Comparison of ENCODE assay signal across 16 mouse cellular contexts in genomic region chr16:84995441-84995867, GRCm38 (mm10).
DNase-seq lines count a peak whose midpoint lies in the region; ATAC-seq and TF ChIP-seq lines count a peak whose summit lies in the region.
"Had no signal": no experiment of that assay in that cellular context is flagged by ENCODE, and none has a peak within 500 bp of the region (broad histone marks: within the 10 kb centered on the region; RNA-seq: fewer than 3 reads in every experiment).

No protein-coding gene starts in this region.

- no peak overlapping the region for H3K4me2 ChIP-seq in forebrain, embryonic 15.5 days (replicated peaks)
- peak overlapping the region; percentile 11; the same call in 1 of the 2 replicates for H3K4me2 ChIP-seq in lung, embryonic 14.5 days
- no peak overlapping the region for H3K4me2 ChIP-seq in stomach, embryonic 15.5 days
- H3K4me2 ChIP-seq: heart, embryonic 11.5 days; hindbrain, embryonic 14.5 days; midbrain, embryonic 12.5 days had no signal

- WGBS in forebrain, embryonic 15.5 days = 39% methylated on average over 6 of the region's 6 CpGs
- WGBS in lung, embryonic 14.5 days = 26% methylated on average over 6 of the region's 6 CpGs
- WGBS in stomach, embryonic 15.5 days = 24% methylated on average over 6 of the region's 6 CpGs

- intact Hi-C loops in heart, postnatal 10 days (cut with DNase I) = no loop called here

- H3K9me3 ChIP-seq in forebrain, embryonic 15.5 days = no peaks in the 10 kb centered on the region
- H3K9me3 ChIP-seq in lung, embryonic 14.5 days (ENCODE audit: low read depth, low read length) = no peaks in the 10 kb centered on the region
- no peaks in the 10 kb centered on the region for H3K9me3 ChIP-seq in stomach, embryonic 15.5 days
- H3K9me3 ChIP-seq: midbrain, embryonic 12.5 days had no signal

- 0 out of 2 replicates have a peak, but pooled peaks have one; percentile 18 for ATAC-seq in forebrain, embryonic 15.5 days (replicated peaks)
- peak; percentile 90 for ATAC-seq in lung, embryonic 14.5 days (ENCODE audit: insufficient read depth)
- ATAC-seq in stomach, embryonic 15.5 days (ENCODE audit: insufficient read depth, low FRiP score, low read depth) = peak; percentile 80
- ATAC-seq: Patski had no signal

- no peak overlapping the region for H3K9ac ChIP-seq in forebrain, embryonic 15.5 days (replicated peaks)
- no peak overlapping the region for H3K9ac ChIP-seq in lung, embryonic 14.5 days
- H3K9ac ChIP-seq in stomach, embryonic 15.5 days = no peak overlapping the region
- H3K9ac ChIP-seq: hindbrain, embryonic 14.5 days; liver, embryonic 14.5 days; midbrain, embryonic 12.5 days had no signal

- H3K36me3 ChIP-seq in forebrain, embryonic 15.5 days = peaks cover 13% of the 10 kb centered on the region; the same call in 1 of the 2 replicates
- H3K36me3 ChIP-seq in lung, embryonic 14.5 days (ENCODE audit: insufficient read depth) = peaks cover 15% of the 10 kb centered on the region; the same call in 1 of the 2 replicates
- H3K36me3 ChIP-seq in stomach, embryonic 15.5 days = no peaks in the 10 kb centered on the region

- TF ChIP-seq CTCF in layer of hippocampus, adult 2 months (conservative IDR thresholded peaks at IDR 0.05) = no peak
- TF ChIP-seq CTCF in lung, embryonic 14.5 days (IDR thresholded peaks at IDR 0.05; ENCODE audit: low read depth) = no peak

- no peaks in the 10 kb centered on the region for H3K27me3 ChIP-seq in forebrain, embryonic 15.5 days
- H3K27me3 ChIP-seq in lung, embryonic 14.5 days (ENCODE audit: insufficient read depth, low read length) = no peaks in the 10 kb centered on the region
- H3K27me3 ChIP-seq in stomach, embryonic 15.5 days (replicated peaks) = no peaks in the 10 kb centered on the region
- H3K27me3 ChIP-seq: midbrain, embryonic 12.5 days; Patski had no signal

- DNase-seq in layer of hippocampus, adult 2 months (ENCODE audit: low spot score in 2 of 2) = no peak
- no peak for DNase-seq in layer of hippocampus, postnatal 10 days (ENCODE audit: low spot score in 2 of 2)
- DNase-seq in lung, embryonic 14.5 days = peak; percentile 83
- DNase-seq in cerebellum, postnatal 14 days = no peak
- DNase-seq in heart, postnatal 10 days = no peak
- DNase-seq: adrenal gland, adult 8-10 months; gastrocnemius, adult 2 months; right cerebral cortex, postnatal 14 days had no signal

- 0 out of 2 replicates have a peak overlapping the region, but pooled peaks have one; percentile 33 for H3K27ac ChIP-seq in layer of hippocampus, adult 2 months
- H3K27ac ChIP-seq in forebrain, embryonic 15.5 days (replicated peaks) = peak overlapping the region; percentile 25; the same call in 1 of the 2 replicates
- H3K27ac ChIP-seq in lung, embryonic 14.5 days (ENCODE audit: low read depth) = peak overlapping the region; percentile 68; the same call in 1 of the 2 replicates
- peak overlapping the region; percentile 45 for H3K27ac ChIP-seq in stomach, embryonic 15.5 days
- H3K27ac ChIP-seq: gastrocnemius, adult 2 months; hindbrain, embryonic 14.5 days; kidney, postnatal 0 days; liver, embryonic 14.5 days; midbrain, embryonic 12.5 days had no signal

- H3K4me1 ChIP-seq in forebrain, embryonic 15.5 days = peaks cover 7% of the 10 kb centered on the region
- H3K4me1 ChIP-seq in lung, embryonic 14.5 days (ENCODE audit: insufficient read depth) = peaks cover 14% of the 10 kb centered on the region
- peaks cover 3% of the 10 kb centered on the region; the same call in 1 of the 2 replicates for H3K4me1 ChIP-seq in stomach, embryonic 15.5 days
- H3K4me1 ChIP-seq: midbrain, embryonic 12.5 days had no signal

- H3K4me3 ChIP-seq in layer of hippocampus, adult 2 months = no peak overlapping the region
- H3K4me3 ChIP-seq in forebrain, embryonic 15.5 days = no peak overlapping the region
- H3K4me3 ChIP-seq in lung, embryonic 14.5 days (ENCODE audit: low read depth, low read length) = no peak overlapping the region
- no peak overlapping the region for H3K4me3 ChIP-seq in stomach, embryonic 15.5 days (replicated peaks)
- H3K4me3 ChIP-seq: gastrocnemius, adult 2 months; midbrain, embryonic 12.5 days had no signal

Comparison
In these comparisons a context has a peak if more than half of its experiments do, and no peak if none do; other contexts are left out.
1. ATAC-seq: peak in every context shown above with its lines; median percentile 90 in lung, embryonic 14.5 days; 80 in stomach, embryonic 15.5 days; 18 in forebrain, embryonic 15.5 days.